Mouse (Mus musculus) kidney, postnatal 4 days (tissue): ENCODE results near the gene Svep1.
A peak's percentile ranks its signal among the peaks of the same experiment; 100 is the strongest.

Experiments used
- DNase-seq, 2 experiments: peaks; one replicate each; pipeline ENCODE4 v3.0.0; 2021; ENCODE audit warnings: mixed read lengths in 2 of 2

The Svep1 gene

DNA sequence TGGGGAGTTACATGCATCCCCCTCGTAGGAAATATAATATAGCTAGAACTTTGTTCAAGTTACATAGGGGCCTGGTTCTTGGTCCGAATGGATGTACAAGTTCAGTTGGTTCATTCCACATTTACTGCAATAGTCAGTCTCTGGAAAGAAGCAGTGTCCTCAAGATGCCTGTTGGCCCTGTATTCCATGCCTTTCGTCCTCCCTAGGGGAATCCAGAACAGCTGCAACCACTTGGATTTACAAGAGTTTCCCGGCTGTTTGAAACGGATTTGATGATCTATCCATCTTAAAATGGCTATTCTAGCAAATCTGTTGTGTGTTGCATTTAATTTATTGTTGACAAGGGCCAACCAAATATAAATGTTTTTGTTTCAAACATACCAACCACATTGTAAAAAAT is 36.2 kb downstream of the Svep1 start:
- DNase-seq, result peak; percentile 41 to 52

DNA sequence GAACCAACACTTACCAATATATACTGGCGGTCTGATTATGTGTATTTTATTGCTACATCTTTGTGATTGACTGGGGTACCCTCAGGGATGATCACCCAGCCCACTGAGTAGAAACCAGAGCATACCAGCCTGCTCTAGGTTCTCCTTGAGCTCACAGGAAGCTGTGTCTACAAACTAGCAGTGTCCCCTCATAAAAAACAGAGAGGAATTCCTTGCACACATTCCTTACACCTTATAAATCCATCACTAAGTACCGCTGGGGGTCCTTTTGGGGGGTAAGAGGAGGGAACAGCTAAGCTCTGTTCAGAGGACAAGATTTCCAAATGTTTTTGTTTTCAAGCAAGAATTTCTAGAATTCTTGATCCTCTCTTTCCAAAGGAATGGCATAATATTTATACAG is 36.7 kb downstream of the Svep1 start:
- DNase-seq, result no peak

DNA sequence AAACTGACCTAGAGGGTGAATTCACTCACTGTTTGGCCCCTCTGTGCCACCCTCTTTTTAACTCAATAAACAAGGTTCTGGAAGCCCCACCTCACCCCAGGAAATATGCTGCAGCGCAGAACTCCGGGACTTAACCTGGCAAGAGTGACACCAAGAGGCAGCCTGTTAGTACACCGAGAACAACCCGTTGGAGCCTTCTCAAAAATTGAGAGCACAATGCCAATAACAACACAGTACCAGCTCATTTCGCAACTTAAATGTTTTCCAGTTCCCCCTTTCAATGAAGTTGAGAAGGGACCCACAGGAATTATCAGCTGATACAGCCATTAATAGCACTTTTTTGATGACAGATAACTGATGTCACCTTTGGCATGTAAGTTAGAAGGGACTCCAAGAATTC is 38.3 kb downstream of the Svep1 start:
- no peak for DNase-seq

DNA sequence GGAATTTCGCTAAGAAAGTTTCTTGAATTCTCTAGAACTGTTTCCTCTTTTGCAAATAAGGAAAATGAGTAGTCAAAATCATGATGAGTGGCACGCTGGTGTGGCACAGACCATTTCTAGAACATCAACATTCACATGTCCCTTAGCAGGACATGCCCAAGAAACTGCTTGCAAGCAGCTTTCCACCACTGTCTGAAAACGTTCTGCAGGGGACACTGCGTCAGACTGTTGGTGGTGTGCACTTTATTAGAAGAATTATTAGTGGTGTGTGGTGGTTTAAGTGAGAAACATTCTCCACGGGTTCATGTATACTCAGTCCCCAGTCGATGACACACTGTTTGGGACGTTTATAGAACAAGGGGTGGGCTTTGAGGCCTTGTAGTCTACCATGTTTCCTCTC is 40.9 kb downstream of the Svep1 start:
- no peak for DNase-seq

DNA sequence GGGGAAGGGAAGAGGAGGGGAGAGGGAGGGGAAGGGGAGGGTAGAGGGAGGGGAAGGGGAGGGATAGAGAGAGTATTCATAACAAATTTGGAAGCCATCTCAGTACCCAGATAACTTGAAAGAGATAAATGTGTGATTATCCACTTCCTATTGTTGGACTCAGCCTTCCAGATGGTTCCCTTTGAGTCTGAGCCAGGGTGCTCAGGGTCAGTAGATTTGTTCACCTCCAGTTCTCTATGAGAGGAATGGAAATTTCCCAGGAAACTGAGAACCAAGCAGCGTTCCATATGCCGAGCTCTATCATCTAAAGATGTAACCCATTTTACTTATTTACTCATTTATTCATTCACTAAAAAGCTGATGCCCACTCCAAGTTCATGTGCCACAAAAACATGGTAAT is 44.8 kb downstream of the Svep1 start:
- DNase-seq, result peak in 1 of 2 experiments; percentile 19

DNA sequence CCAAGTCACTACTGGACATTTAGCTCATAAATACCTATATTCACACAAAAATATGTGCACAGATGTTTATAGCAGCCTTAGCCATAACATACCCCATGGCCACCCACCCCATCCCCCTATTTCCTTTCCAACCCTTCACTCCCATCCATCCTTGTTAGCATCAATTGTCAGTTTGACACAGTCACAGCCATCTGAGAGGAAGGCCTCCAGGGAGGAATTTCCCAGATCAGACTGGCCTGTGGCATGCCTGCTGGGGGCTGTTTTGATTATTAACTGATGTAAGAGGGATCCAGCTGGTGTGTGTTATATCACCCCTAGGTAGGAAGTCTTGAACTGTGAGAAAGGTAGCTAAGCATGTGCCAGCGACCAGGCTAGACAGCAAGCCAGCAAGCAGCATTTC is 47.1 kb downstream of the Svep1 start:
- DNase-seq, result no peak

DNA sequence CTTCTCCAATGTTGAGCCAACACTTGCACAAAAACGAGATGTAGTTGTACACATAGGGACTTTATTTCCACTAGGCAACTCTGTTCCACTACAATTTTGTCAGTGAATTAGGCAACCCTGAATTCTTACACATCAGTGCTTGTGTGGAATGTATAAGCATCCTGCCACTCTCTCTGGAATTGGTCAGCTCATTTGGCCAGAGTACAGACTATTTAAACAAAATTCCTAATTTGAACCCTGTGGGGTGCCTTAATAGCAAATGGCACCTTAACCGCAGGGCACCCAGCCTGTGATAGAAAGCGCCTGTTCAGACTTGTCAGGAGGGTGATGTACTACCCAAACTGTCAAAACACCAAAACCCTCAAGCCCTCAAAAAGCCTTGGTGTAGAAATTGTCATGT is 56.4 kb downstream of the Svep1 start:
- DNase-seq, result no peak

DNA sequence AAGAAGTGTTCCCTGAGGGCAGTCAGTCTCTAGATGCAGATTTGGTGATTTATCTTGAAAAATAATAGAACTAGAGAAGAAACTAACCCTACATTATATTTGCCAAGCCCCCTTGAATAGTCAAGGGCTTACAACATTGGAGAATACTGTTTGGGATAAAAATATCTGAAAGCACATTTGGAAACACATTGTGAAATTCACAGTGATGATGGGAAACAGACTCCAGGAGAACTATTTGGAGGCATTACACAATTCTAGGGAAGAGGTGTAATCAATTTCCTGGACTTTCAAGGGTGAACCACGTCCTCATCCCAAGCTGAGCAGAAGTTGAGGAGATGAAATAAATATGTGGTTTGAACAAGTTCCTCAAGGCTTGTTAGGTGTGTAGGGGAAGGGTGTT is 57.5 kb downstream of the Svep1 start:
- DNase-seq, result no peak

DNA sequence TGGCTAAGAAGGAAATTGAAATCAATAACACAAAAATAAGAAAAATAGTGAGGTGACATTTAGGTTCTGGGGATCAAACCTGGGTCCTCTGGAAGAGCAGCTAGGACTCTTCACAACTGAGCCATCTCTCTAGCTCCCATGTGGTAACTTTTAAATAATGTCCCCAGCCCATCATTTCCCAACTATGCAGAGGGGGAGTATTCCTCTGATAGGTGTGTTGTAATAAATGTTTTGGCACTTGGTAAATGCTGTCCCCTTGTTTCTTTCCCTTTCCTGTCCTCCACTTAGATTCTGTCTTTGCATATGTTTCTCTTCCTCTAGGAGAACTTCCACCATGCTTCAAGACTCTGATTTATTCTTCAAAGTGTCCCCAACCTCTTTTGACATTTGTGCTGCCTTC is 58.1 kb downstream of the Svep1 start:
- no peak for DNase-seq

DNA sequence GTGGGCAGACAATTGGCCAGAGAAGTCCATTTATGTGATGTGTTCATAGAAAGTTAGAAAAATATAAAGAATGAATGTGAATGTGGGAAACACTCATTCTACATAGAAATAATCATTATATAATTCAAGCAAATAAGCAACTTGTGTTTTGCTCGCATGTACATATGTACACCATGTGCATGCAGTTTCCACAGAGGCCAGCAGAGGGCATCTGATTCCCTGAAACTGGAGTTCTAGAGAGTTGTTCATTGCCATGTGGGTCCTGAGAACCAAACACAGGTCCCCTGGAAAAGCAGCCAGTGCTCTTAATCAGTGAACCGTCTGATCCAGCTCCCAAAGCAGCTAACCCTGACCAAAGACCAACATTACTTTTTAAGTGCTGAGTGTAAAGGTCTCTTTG is 60.0 kb downstream of the Svep1 start:
- peak; percentile 11 to 14 for DNase-seq

DNA sequence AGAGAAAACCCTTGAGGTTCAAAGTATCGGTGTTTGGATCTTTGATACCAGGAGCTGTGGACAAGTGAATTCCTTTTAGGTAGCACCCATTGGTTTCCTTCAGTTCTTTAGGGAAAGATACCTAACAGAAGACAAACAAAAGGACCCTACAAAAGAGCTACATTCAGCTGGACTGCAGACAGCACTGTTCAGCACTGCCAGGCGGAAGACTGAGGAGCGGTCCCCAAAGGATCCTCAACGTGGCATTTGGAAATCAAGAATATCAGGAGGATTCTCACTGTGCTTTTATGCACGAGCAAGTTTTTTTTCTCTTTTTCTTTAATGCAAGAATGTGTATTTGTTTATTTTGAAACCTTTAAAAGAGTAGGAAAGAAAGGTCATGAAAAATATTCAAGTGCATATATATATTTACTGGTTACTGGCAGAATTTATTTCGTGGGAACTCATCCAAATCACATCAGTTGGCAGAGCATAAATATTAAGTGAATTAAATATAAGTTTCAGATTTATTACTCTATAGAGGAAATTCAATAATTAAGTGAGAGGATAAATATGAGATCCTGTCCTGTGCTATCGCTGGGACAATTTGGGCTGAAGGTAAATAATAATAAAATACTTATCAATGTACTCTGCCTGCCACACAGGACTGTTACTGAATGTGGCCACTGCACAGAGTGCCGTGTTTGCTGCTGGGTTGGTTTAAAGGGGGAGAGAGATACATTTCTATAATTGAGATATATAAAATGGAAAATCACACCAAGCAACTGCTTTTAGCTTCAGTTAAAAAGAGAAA is 66.7 kb downstream of the Svep1 start:
- no peak for DNase-seq

DNA sequence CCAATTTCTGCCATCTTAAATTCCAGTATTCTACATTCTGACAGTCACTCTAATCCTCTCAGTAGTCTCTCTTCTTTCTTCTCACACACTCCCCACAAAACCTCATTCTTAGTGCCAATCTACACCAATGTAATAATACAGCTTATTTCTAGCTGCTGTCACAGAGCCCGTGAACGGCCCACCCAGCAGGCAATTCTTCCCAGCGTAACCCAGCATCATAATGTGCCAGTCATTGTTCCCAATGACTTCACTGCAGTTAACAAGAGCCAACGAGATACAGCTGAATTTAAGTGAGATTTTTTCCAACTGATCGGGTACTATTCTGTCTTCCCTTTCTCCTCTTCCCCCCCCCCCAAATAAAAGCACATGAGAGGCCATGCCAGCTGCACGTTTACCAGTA is 67.4 kb downstream of the Svep1 start:
- DNase-seq, result no peak

DNA sequence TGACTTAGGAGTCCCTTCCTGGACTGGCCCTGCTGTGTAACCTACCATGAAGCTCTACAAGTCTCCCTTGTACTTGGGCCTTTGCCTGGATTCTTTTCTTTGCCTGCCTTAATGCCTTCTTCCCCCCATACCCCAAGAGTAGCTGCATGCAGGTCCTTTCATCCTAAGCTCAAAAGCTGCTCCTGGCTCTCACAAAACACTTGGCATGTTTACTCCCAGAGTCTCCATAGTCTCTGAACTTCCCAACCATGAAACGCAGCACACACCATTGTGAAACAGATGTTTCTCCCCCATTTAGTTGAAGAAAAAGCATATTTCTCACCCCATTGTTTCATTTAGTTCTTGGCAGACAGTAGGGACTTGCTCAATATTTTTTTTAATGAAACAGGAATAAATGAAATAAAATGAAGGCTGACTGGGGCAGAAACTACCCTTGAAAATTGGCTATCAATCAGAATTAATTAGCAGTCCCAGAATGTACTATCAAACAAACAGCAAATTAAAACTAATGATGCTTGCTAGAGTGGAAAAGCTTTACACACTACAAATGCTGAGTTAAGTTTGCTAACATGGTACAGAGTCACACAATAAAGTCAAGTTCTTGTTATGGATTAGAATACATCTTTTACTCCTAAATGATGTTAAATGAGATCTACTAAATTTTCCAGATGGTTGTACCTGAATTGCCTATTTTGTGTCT is 72.9 kb downstream of the Svep1 start:
- no peak for DNase-seq

DNA sequence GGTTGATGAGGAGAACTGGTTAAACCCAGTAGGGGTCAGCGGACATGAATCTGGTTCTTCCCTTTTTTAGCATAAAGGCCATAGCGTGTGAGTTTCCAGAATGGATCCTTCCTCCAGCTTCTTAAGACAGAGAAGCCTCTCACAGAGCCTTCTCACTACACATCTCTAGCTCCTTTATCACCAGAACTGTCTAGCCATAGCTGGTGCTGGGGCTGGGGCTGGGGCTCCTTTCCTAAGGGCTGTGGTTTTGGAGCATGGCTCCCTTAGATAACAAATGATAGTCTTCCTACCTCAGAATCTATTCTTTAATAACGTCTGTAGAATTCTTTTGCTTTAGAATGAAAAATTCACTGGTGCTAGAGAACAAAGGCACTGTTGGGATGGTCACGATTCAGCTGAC is 76.8 kb downstream of the Svep1 start:
- no peak for DNase-seq

DNA sequence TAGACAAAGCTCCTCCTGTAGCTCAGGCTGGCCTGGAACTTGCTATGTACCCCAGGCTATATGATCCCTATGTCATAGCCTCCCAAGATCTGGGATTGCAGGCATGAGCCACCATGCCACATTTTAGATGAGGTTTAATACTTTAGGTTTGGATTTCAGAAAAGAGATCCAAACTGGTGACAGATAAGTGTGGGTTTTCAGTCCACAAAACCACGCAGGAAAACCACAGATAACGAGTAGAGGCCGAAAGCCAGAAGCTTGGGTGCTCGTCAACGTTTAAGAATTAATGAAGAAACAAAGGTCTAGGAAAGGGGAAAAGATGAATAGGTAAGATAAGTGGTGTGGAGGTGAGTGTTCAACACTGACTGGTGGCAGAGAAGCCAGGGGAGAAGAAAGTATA is 79.6 kb downstream of the Svep1 start:
- DNase-seq, result no peak

DNA sequence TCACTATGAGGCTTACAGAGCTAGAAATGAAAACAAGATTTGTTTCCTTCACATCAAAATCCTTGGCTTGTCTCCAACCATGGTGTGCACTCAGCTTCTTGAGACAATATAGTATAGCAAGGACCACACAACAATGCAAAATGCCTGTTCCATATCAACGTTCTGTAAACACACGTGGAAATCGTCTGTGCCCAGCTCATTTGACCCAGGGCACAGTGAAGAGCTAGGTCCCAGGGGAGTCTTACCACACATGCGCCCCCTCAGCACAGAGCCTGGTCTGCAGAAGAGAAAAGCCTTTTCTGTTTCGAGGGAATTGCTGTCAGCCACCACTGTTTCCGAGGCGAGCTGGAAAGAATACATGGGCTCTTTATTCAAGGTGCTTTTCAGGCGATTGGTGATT is 91.2 kb downstream of the Svep1 start:
- no peak for DNase-seq

DNA sequence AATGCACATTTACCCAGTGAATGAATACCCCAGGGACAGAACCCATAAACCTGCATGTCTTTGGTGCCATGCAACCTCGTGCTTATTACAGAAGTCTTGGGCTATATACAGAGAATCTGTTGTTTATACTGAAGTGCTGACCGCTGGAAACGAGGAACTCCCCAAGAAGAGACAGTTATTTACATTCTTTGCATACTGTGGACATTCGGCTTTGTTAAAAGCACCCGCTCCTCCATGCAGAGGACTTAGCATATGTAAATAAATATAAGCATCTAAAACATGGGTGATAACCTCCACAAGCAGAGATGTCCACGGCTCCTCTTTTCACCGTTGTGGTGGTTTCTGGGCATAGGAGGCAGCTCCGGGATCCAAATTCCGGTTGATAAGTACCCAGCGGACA is 95.7 kb downstream of the Svep1 start:
- no peak for DNase-seq

DNA sequence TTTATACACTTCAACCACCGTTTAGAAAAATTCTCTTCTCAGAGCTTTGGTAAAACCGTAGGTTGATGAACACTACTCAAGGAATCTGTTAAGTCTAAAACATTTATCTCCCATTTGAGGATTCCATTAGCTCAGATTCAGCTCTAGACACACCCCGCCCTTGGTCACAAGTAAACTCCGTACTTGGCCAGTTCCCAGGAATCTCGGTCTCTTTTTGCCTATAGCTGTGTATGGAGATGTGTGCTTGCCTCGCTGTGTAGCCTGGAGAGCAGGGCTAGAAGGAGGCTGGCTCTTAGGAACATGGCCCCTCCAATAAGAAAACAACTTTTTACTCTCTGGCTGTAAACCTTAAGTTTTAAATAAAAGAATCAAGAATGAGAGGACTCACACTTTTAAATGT is 96.9 kb downstream of the Svep1 start:
- DNase-seq, result no peak

DNA sequence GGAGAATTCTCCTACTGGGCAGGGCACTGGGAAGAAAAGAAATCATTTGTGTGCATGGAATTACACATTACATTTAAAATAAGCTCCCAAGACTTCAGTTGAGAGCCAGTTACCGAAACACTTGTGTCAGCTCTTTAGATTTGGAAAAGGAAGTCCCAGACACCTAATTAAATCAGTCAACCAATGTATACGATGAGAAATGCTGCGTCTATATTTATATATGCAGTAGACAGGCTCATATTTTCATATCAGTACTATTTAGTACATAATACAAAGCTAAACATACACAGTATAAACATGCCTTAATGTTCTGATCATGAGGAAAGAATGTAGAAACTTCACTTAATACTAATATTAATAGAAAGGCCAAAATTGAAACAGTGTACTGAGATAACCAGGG is 98.3 kb downstream of the Svep1 start:
- no peak for DNase-seq

DNA sequence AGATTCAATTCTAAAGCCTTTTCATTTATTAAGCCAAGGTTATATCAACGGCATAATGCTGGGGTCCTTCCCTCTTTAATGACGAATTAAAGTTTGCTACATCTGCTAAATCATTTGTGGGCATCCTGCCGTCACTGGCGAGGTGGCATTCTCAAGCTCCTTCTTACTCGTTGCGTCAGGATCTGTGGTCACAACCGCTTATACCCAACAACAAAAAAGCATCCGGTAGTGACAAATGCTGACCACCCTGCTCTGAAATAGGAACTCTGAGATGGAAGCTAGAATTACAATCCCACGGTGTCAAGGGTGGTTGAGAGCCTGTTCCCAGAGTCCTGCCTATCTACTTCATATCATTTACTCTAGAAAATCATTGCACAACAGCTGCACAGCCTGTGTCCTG is 108.9 kb downstream of the Svep1 start:
- no peak for DNase-seq

DNA sequence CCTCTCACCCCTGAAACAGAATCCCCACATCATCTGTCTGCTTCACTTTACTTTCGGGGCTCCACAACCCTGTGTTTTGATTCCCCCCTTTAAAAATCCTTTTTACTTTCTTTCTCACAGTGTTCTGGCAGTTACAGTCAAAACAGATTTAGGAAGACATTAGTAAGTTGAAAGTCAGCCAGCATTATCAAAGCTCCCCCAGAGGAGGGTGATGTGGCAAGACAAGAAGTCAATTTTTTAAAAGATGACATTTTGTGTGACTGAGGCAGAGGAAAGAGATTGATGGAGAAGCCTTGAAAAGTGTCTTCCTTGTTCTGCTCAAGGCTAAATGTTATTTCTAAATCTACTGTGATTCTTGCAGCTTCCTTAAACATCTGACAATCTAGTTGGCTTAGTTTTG is 119.9 kb downstream of the Svep1 start:
- no peak for DNase-seq

DNA sequence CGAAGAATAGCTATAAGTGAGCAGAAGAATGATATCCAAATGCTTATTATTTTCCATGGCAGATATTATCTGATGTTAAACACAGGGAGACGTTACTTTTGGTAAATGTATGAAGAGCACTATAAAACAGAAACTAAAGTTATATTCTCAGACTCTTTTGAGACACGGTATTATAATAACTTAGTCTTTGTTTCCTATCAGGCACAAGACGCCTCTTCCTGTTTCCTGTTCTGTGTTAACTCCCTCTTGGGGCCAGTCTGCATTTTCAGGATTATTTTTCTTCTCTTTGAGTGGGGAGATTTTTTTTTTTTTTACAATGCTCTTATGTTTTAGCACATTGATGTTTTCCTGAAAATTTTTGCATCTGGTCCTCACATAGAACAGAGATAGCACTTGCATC is 120.5 kb downstream of the Svep1 start:
- DNase-seq, result no peak

DNA sequence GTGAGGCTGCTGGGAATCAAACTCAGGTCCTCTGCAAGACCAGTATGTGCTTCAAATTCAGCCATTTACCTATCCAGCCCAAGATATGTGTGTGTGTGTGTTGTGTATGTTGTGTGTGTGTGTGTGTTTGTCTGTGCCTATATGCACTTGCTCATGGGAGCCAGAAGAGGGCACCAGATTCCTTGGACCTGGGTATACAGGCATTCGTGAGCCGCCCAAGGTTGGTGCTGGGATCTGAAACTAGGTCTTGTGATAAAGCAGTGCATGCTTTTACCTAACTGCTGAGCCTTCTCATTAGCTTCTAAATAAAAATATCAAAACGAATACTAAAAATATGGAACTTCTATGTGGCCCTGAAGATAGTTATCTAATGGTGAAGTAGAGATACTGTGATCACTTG is 121.3 kb downstream of the Svep1 start:
- DNase-seq, result no peak

DNA sequence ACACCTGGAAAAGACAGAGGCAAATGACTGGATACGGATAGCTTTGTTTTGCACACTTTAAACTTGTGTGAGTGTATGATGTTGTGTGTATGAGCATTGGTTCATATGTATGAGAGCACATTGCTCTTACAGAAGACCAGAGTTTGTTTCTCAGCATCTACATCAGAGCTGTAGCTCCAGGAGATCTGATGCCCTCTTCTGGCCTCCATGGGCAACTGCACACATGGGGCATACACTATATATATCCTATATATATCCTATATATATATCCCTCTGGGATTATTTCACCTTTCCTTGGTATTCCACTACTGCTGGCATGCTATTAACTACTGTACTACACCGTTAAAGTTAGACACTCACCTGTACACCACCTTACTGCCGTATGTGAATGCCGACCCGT is 122.5 kb downstream of the Svep1 start:
- DNase-seq, result no peak

DNA sequence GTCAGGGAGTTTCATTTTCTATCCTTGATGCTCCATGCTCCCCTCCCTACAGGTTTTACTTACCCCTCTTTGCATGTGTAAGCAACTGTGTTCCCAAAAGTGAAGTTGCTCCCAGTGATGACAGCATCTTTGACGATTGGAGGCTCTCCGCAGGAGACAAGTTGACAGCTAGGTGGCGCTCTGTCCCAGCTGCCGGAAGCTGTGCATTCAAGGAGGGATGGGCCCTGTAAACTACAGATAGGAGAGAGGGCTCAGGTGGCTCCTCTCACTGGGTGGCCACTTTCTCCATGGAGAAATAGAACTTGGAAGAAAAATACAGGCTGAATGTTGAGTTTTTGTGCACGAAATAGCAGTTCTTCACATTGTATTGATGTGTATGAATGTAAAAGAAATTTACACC is 124.1 kb downstream of the Svep1 start:
- DNase-seq, result peak; percentile 86 to 87
